Mouse (Mus musculus) liver, embryonic 16.5 days (tissue): ENCODE measurements around the gene Ddx19a. TPM values are rescaled to one million over a fixed set of nuclear protein-coding genes. Genes with fewer than 3 reads are reported as not detected.
"Not testable (repeated sequence)": the region's sequence is repeated elsewhere in the genome, so short reads cannot be mapped to it uniquely, and the experiment has no call there.

ENCODE experiments used
- ATAC-seq: fragments of 200-750 bp; cut with Nextera tagmentation; 2 replicates; pipeline ENCODE4 v1.8.0; 2017; ENCODE audit warnings: low read depth, mild to moderate bottlenecking, moderate number of reproducible peaks, moderate library complexity
- H3K27ac ChIP-seq: fragments of 300-500 bp; sonication (generic); 2 replicates; pipeline ENCODE4 v1.5.1; 2014; ENCODE audit warnings: mild to moderate bottlenecking, low read length
- H3K27me3 ChIP-seq: fragments of 300-500 bp; sonication (generic); 2 replicates; pipeline ENCODE4 v1.6.1; 2014; ENCODE audit warnings: low read depth, low read length, mixed read lengths; ENCODE audit not compliant: control insufficient read depth, insufficient read depth
- H3K36me3 ChIP-seq: fragments of 300-500 bp; sonication (generic); 2 replicates; pipeline ENCODE4 v1.6.1; 2014; ENCODE audit warnings: mild to moderate bottlenecking; ENCODE audit not compliant: control insufficient read depth, insufficient read depth
- H3K4me1 ChIP-seq: fragments of 300-500 bp; sonication (generic); 2 replicates; pipeline ENCODE4 v1.6.1; 2014; ENCODE audit warnings: low read depth, low read length, mixed read lengths; ENCODE audit not compliant: control insufficient read depth
- H3K4me2 ChIP-seq: fragments of 300-500 bp; sonication (generic); 2 replicates; pipeline ENCODE4 v1.6.1; 2014; ENCODE audit warnings: low read depth, low read length, mixed read lengths
- H3K4me3 ChIP-seq: fragments of 300-500 bp; sonication (generic); 2 replicates; pipeline ENCODE4 v1.5.1; 2014; ENCODE audit warnings: low read depth, mild to moderate bottlenecking, low read length
- H3K9ac ChIP-seq: fragments of 300-500 bp; sonication (generic); 2 replicates; pipeline ENCODE4 v1.6.1; 2014; ENCODE audit warnings: low read depth, low read length
- H3K9me3 ChIP-seq: fragments of 300-500 bp; sonication (generic); replicated peaks from 2 replicates; pipeline ENCODE4 v1.6.1; 2016; ENCODE audit warnings: low read length; ENCODE audit not compliant: control insufficient read depth
- WGBS: fragments of 180-500 bp; shearing (Covaris S2); extraction: QIAGEN DNeasy Blood & Tissue Kit; methylation state at CpG from one replicate; pipeline ENCODE4 v1.1.7; 2014; ENCODE audit not compliant: insufficient replicate concordance; 5-methylcytosine and 5-hydroxymethylcytosine counted together
- microRNA-seq: library from miRNA; unstranded; fragments of <30 nt; microRNA quantifications from one replicate; pipeline ENCODE4, GENCODE M21; 2016
- polyA plus RNA-seq: library from polyadenylated mRNA; unstranded; fragments of >200 nt; fragmentation: Nextera tagmentation; extraction: Ambion mirVana; gene quantifications from 2 replicates; pipeline ENCODE4 v1.2.1, GENCODE M21; 2015

Ddx19a gene
- polyA plus RNA-seq, 1 experiment from 2014 or later: 8.8 TPM

DNA sequence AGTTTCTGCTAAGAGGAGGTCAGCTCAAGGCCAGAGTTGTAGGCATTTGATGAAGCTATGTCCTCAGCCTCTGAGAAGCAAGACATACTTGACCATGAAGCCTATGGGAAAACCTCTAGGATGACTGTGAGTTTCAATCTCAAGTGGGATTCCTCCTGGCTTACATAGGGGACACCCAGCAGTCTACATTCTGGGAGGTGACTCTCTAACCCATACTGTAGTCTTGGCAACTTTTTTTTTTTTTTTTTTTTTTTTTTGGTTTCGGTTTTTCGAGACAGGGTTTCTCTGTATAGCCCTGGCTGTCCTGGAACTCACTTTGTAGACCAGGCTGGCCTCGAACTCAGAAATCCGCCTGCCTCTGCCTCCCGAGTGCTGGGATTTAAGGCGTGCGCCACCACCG, 67.9 kb downstream of the Ddx19a start:
- H3K4me2 ChIP-seq: peak overlapping the region; percentile 43
- H3K4me1 ChIP-seq: peaks cover 87% of the 10 kb centered on the region
- not testable (repeated sequence) for H3K9me3 ChIP-seq

GRCm38 (mm10) chr8:110929066-110929465, 68.5 kb downstream of the Ddx19a start:
- H3K4me2 ChIP-seq: peak overlapping the region; percentile 43

More for the DNA sequence above, 67.9 kb downstream of the Ddx19a start:
- Histone ChIP-seq H3K4me3 (peak overlapping the region; percentile 22), H3K27ac (peak overlapping the region; percentile 89), H3K9ac (peak overlapping the region; percentile 47)
- H3K36me3 ChIP-seq, ATAC-seq, H3K27me3 ChIP-seq: not testable (repeated sequence)
- WGBS: 64% methylated on average over 6 of the region's 8 CpGs

DNA sequence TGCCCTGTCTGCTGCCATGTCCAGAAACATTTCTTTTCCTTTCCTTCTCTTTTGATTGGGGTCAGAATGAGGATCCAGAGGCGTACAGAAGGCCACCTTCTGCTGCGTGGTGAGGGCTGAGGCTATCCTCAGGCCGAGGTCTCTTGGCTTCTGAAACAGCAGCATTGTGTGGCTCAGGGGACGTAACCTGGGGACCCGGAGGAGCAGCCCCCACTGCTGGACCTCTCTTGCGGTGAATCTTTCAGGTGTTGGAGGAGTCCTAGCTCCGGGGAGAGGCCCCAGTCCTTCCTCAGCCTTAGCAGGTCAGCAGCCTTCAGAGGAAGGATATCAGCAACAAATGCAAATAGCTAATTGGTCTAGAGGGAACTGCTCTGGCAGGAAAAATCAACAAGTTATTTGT, 69.2 kb downstream of the Ddx19a start:
- Histone ChIP-seq H3K9ac (peak overlapping the region; percentile 43), H3K27me3 (no peaks in the 10 kb centered on the region), H3K9me3 (no peaks in the 10 kb centered on the region), H3K4me3 (peak overlapping the region; percentile 22), H3K4me1 (peaks cover 90% of the 10 kb centered on the region), H3K4me2 (peak overlapping the region; percentile 43), H3K27ac (peak overlapping the region; percentile 89), H3K36me3 (peaks cover 3% of the 10 kb centered on the region)
- no peak for ATAC-seq
- WGBS: 33% methylated on average over 7 of the region's 7 CpGs

More at GRCm38 (mm10) chr8:110929066-110929465, 68.5 kb downstream of the Ddx19a start:
- Histone ChIP-seq H3K9me3 (no peaks in the 10 kb centered on the region), H3K4me3 (peak overlapping the region; percentile 22), H3K9ac (peak overlapping the region; percentile 47), H3K27me3 (no peaks in the 10 kb centered on the region), H3K4me1 (peaks cover 88% of the 10 kb centered on the region), H3K36me3 (peaks cover 3% of the 10 kb centered on the region), H3K27ac (peak overlapping the region; percentile 89)
- WGBS: 20% methylated on average over 5 of the region's 5 CpGs
- peak; percentile 84 for ATAC-seq

GRCm38 (mm10) chr8:110926690-110927089, 70.9 kb downstream of the Ddx19a start:
- Histone ChIP-seq H3K36me3 (peaks cover 3% of the 10 kb centered on the region), H3K4me1 (peaks cover 87% of the 10 kb centered on the region), H3K27me3 (no peaks in the 10 kb centered on the region), H3K9ac (no peak overlapping the region), H3K4me2 (no peak overlapping the region; the same call in 1 of the 2 replicates), H3K4me3 (no peak overlapping the region), H3K27ac (peak overlapping the region; percentile 48; the same call in 1 of the 2 replicates), H3K9me3 (no peaks in the 10 kb centered on the region)
- no peak for ATAC-seq
- 36% methylated on average over 5 of the region's 5 CpGs for WGBS

- WGBS: 68% methylated on average over 8 of the region's 8 CpGs
- Histone ChIP-seq H3K4me1 (peaks cover 86% of the 10 kb centered on the region), H3K9ac (no peak overlapping the region), H3K27ac (peak overlapping the region; percentile 6), H3K36me3 (peaks cover 3% of the 10 kb centered on the region), H3K9me3 (no peaks in the 10 kb centered on the region), H3K27me3 (no peaks in the 10 kb centered on the region), H3K4me2 (no peak overlapping the region), H3K4me3 (no peak overlapping the region)
- ATAC-seq: no peak
Measured at GRCm38 (mm10) chr8:110925691-110926140, 71.9 kb downstream of the Ddx19a start.

Small RNAs within 50 kb of the gene (microRNA-seq; reads per million reads assigned to microRNA genes)
- gene Gm24103 (not detected), gene Mir3473d (1.2 reads per million)

Other genes starting within 250 kb of the Ddx19a start
- 0.31 TPM in 1 of 2 replicates, not detected in the other for gene Il34, start 191.9 kb downstream of the Ddx19a start, polyA plus RNA-seq
- gene Cog4, start 151.2 kb downstream of the Ddx19a start, polyA plus RNA-seq: 28.4 and 29.7 TPM in 2 replicates
- gene Sf3b3, start 151.0 kb downstream of the Ddx19a start, polyA plus RNA-seq: 56.5 and 58.4 TPM in 2 replicates
- gene Fuk, start 95.3 kb downstream of the Ddx19a start, polyA plus RNA-seq: 2.7 and 2.9 TPM in 2 replicates
- gene St3gal2, start 77.9 kb downstream of the Ddx19a start, polyA plus RNA-seq: 21.0 and 23.7 TPM in 2 replicates
- 2.6 and 2.7 TPM in 2 replicates for gene Ddx19b, start 34.0 kb upstream of the Ddx19a start, polyA plus RNA-seq
- 49.9 and 51.8 TPM in 2 replicates for gene Aars, start 35.3 kb upstream of the Ddx19a start, polyA plus RNA-seq
- gene Exosc6, start 58.5 kb upstream of the Ddx19a start, polyA plus RNA-seq: not detected in 2 replicates
- not detected in 2 replicates for gene Clec18a, start 94.6 kb upstream of the Ddx19a start, polyA plus RNA-seq
- 2.5 and 2.9 TPM in 2 replicates for gene Pdpr, start 96.8 kb upstream of the Ddx19a start, polyA plus RNA-seq